In genomic region chr17:31889446-31890201, GRCm38 (mm10) we compare ENCODE assay signal across 11 mouse cellular contexts. TPM values are rescaled to one million over a fixed set of nuclear protein-coding genes. Genes with fewer than 3 reads are reported as not detected.
A peak's percentile ranks its signal among the peaks of the same experiment; 100 is the strongest.
DNase-seq lines count a peak whose midpoint lies in the region; ATAC-seq and TF ChIP-seq lines count a peak whose summit lies in the region.
"Had no signal": no experiment of that assay in that cellular context is flagged by ENCODE, and none has a peak within 500 bp of the region (broad histone marks: within the 10 kb centered on the region; RNA-seq: fewer than 3 reads in every experiment).

No protein-coding gene starts in this region.

- no peak overlapping the region for H3K9ac ChIP-seq in forebrain, embryonic 11.5 days (ENCODE audit: low read length)
- H3K9ac ChIP-seq: liver, embryonic 13.5 days had no signal

- no peak for ATAC-seq in forebrain, embryonic 11.5 days (replicated peaks; ENCODE audit: low FRiP score)

- H3K36me3 ChIP-seq in forebrain, embryonic 11.5 days (ENCODE audit: control insufficient read depth, insufficient read depth, low read length), result no peaks in the 10 kb centered on the region
- H3K36me3 ChIP-seq: embryonic facial prominence, embryonic 10.5 days; liver, embryonic 13.5 days had no signal

- no peak for TF ChIP-seq CTCF in gastrocnemius, adult 2 months (IDR thresholded peaks at IDR 0.05)

- H3K4me3 ChIP-seq in gastrocnemius, adult 2 months, result no peak overlapping the region
- no peak overlapping the region for H3K4me3 ChIP-seq in forebrain, embryonic 11.5 days (ENCODE audit: low read depth, low read length)
- H3K4me3 ChIP-seq: embryonic facial prominence, embryonic 10.5 days; liver, embryonic 13.5 days had no signal

- no peaks in the 10 kb centered on the region for H3K27me3 ChIP-seq in forebrain, embryonic 11.5 days (ENCODE audit: control insufficient read depth, insufficient read depth, low read length)
- H3K27me3 ChIP-seq: liver, embryonic 13.5 days had no signal

- 70% methylated on average over 9 of the region's 9 CpGs for WGBS in forebrain, embryonic 11.5 days

- no peak overlapping the region for H3K27ac ChIP-seq in gastrocnemius, adult 2 months
- H3K27ac ChIP-seq in forebrain, embryonic 11.5 days (ENCODE audit: low read depth, low read length), result no peak overlapping the region
- H3K27ac ChIP-seq: liver, embryonic 13.5 days had no signal

- intact Hi-C loops in gastrocnemius, adult 2 months (cut with DNase I), result loop anchor here (5.0 kb wide), 1 partner anchor 32 kb away; the partner anchor contains the start of gene Sik1

- H3K4me1 ChIP-seq in forebrain, embryonic 11.5 days (replicated peaks; ENCODE audit: control insufficient read depth, insufficient read depth, low read length), result no peaks in the 10 kb centered on the region

- H3K4me2 ChIP-seq in forebrain, embryonic 11.5 days (ENCODE audit: low read depth, low read length, severe bottlenecking), result no peak overlapping the region
- H3K4me2 ChIP-seq: liver, embryonic 13.5 days had no signal

- DNase-seq in gastrocnemius, adult 2 months, result peak; percentile 13
- DNase-seq in gastrocnemius, postnatal 4 days (ENCODE audit: low spot score in 2 of 2), result no peak
- peak; percentile 7 for DNase-seq in ovary, postnatal 36 days (ENCODE audit: low spot score)
- DNase-seq in ovary, postnatal 14 days (ENCODE audit: low spot score), result no peak
- DNase-seq in kidney, postnatal 10 days, result peak; percentile 76
- DNase-seq in natural killer cell, adult 2 months (ENCODE audit: low spot score in 2 of 2), result peak; percentile 27 to 31
- DNase-seq in cerebellum, adult 9-11 months, result no peak
- DNase-seq in forebrain, embryonic 11.5 days (ENCODE audit: low spot score), result no peak
- DNase-seq: liver, embryonic 13.5 days; right cerebral cortex, postnatal 4 days had no signal

- no peaks in the 10 kb centered on the region for H3K9me3 ChIP-seq in forebrain, embryonic 11.5 days (ENCODE audit: control insufficient read depth, low read length)
- H3K9me3 ChIP-seq: embryonic facial prominence, embryonic 10.5 days; liver, embryonic 13.5 days had no signal

RNA-seq across cellular contexts. Expression of gene Sik1, which starts 34.0 kb away (rescaled TPM):
- total RNA-seq in gastrocnemius, adult 2 months (2021), result 10 to 100 TPM; 13.4 to 58.6 TPM
- total RNA-seq in gastrocnemius, postnatal 4 days (2021), result 10 to 100 TPM; 80.3 to 83.2 TPM
- polyA plus RNA-seq in forebrain, embryonic 11.5 days (2014; fragmentation: Nextera tagmentation; extraction: Ambion mirVana), result 15.6 and 16.7 TPM in 2 replicates

Comparison
In these comparisons a context has a peak if more than half of its experiments do, and no peak if none do; other contexts are left out.
1. DNase-seq: peak in gastrocnemius, adult 2 months (single experiment), ovary, postnatal 36 days (single experiment), kidney, postnatal 10 days (single experiment) and natural killer cell, adult 2 months (2 of 2); none in gastrocnemius, postnatal 4 days (0 of 2), ovary, postnatal 14 days (single experiment), cerebellum, adult 9-11 months (single experiment) and forebrain, embryonic 11.5 days (single experiment).